Mouse (Mus musculus): ENCODE results near the gene Tubgcp5. TPM values are rescaled to one million over a fixed set of nuclear protein-coding genes. Genes with fewer than 3 reads are reported as not detected.

The Tubgcp5 gene
- total and polyA plus RNA-seq, 3 experiments, result 13.7 to 14.9 TPM; not detected in 1

GRCm38 (mm10) chr7:55859956-55860355 lies 66.0 kb downstream of the Tubgcp5 start:
- Histone ChIP-seq H3K27me3 (ENCODE audit: control insufficient read depth in 1 of 2, insufficient read depth in 2 of 2, low read length in 2 of 2) (no peaks in the 10 kb centered on the region), H3K9me3 (replicated peaks; ENCODE audit: insufficient read depth, low read length) (no peaks in the 10 kb centered on the region), H3K4me3 (ENCODE audit: control insufficient read depth in 1 of 2, insufficient read depth in 1 of 2, low read depth in 2 of 2, low read length in 2 of 2) (no peak overlapping the region), H3K9ac (ENCODE audit: control insufficient read depth, low read depth, low read length, poor library complexity, severe bottlenecking) (no peak overlapping the region), H3K4me1 (ENCODE audit: control insufficient read depth in 1 of 2, insufficient read depth in 2 of 2, low read length in 2 of 2) (peaks cover 0 to 14% of the 10 kb centered on the region in 2 experiments; a peak in 3 of 4 replicates), H3K79me2 (ENCODE audit: control insufficient read depth, insufficient read depth, low read length, poor library complexity) (no peaks in the 10 kb centered on the region; the same call in 1 of the 2 replicates), H3K36me3 (ENCODE audit: control insufficient read depth in 1 of 2, insufficient read depth in 2 of 2, low read length in 2 of 2) (peaks cover 0 to 16% of the 10 kb centered on the region in 2 experiments; a peak in 2 of 4 replicates), H3K27ac (ENCODE audit: control insufficient read depth, low read depth, low read length) (no peak overlapping the region)
- TF ChIP-seq ZKSCAN1 (IDR thresholded peaks at IDR 0.05; ENCODE audit: low read depth, low read length), result no peak
- TF ChIP-seq MAFK (IDR thresholded peaks at IDR 0.05; ENCODE audit: borderline replicate concordance, low read depth, low read length), result 0 out of 2 replicates have a peak, but pooled peaks have one; percentile 28
- no peak for DNase-seq (ENCODE audit: low read depth, low spot score)

GRCm38 (mm10) chr7:55861175-55861574 lies 67.2 kb downstream of the Tubgcp5 start:
- no peak overlapping the region for H3K27ac ChIP-seq (ENCODE audit: control insufficient read depth, low read depth, low read length)
- no peaks in the 10 kb centered on the region for H3K27me3 ChIP-seq (ENCODE audit: control insufficient read depth in 1 of 2, insufficient read depth in 2 of 2, low read length in 2 of 2)
- DNase-seq (ENCODE audit: low read depth, low spot score), result no peak
- H3K79me2 ChIP-seq (ENCODE audit: control insufficient read depth, insufficient read depth, low read length, poor library complexity), result no peaks in the 10 kb centered on the region; the same call in 1 of the 2 replicates
- H3K36me3 ChIP-seq (ENCODE audit: control insufficient read depth in 1 of 2, insufficient read depth in 2 of 2, low read length in 2 of 2), result peaks cover 0 to 16% of the 10 kb centered on the region in 2 experiments; a peak in 2 of 4 replicates
- no peaks in the 10 kb centered on the region for H3K9me3 ChIP-seq (replicated peaks; ENCODE audit: insufficient read depth, low read length)
- no peak overlapping the region for H3K4me3 ChIP-seq (ENCODE audit: control insufficient read depth in 1 of 2, insufficient read depth in 1 of 2, low read depth in 2 of 2, low read length in 2 of 2)
- TF ChIP-seq SMC3 (IDR thresholded peaks at IDR 0.05; ENCODE audit: low read depth, low read length) (no peak), ZKSCAN1 (IDR thresholded peaks at IDR 0.05; ENCODE audit: low read depth, low read length) (no peak), EP300 (IDR thresholded peaks at IDR 0.05; ENCODE audit: low read depth in 1 of 2, low read length in 2 of 2) (no peak), RCOR1 (IDR thresholded peaks at IDR 0.05; ENCODE audit: low read depth, low read length) (no peak), GABPA (IDR thresholded peaks at IDR 0.05; ENCODE audit: low read depth, low read length) (no peak), UBTF (IDR thresholded peaks at IDR 0.05; ENCODE audit: borderline replicate concordance, insufficient read depth, low read depth, low read length) (no peak), POLR2AphosphoS2 (IDR thresholded peaks at IDR 0.05; ENCODE audit: low read length) (no peak), NELFE (IDR thresholded peaks at IDR 0.05; ENCODE audit: low read depth, low read length) (no peak), GATA1 (IDR thresholded peaks at IDR 0.05; ENCODE audit: low read depth, low read length) (no peak), MYB (IDR thresholded peaks at IDR 0.05; ENCODE audit: low read depth, low read length) (no peak), HCFC1 (IDR thresholded peaks at IDR 0.05; ENCODE audit: low read depth, low read length) (no peak), CTCF (IDR thresholded peaks at IDR 0.05 in 2 of 3, conservative IDR thresholded peaks at IDR 0.05 in 1 of 3; ENCODE audit: control insufficient read depth in 1 of 3, insufficient read depth in 1 of 3, low read depth in 2 of 3, low read length in 3 of 3, poor library complexity in 1 of 3, severe bottlenecking in 1 of 3) (no peak), ZNF384 (IDR thresholded peaks at IDR 0.05; ENCODE audit: low read depth, low read length) (no peak), ELF1 (IDR thresholded peaks at IDR 0.05; ENCODE audit: low read depth, low read length) (no peak), SIN3A (IDR thresholded peaks at IDR 0.05; ENCODE audit: low read length) (no peak), CHD2 (IDR thresholded peaks at IDR 0.05; ENCODE audit: low read length) (no peak), ZMIZ1 (IDR thresholded peaks at IDR 0.05; ENCODE audit: low read depth, low read length) (no peak), KAT2A (conservative IDR thresholded peaks at IDR 0.05; ENCODE audit: low read depth, low read length) (no peak), ZC3H11A (IDR thresholded peaks at IDR 0.05; ENCODE audit: low read depth, low read length) (no peak), MEF2A (IDR thresholded peaks at IDR 0.05; ENCODE audit: extremely low read depth, insufficient replicate concordance, low read depth, low read length, poor library complexity, severe bottlenecking) (no peak)
- H3K9ac ChIP-seq (ENCODE audit: control insufficient read depth, low read depth, low read length, poor library complexity, severe bottlenecking), result no peak overlapping the region
- peaks cover 0 to 14% of the 10 kb centered on the region in 2 experiments; a peak in 3 of 4 replicates for H3K4me1 ChIP-seq (ENCODE audit: control insufficient read depth in 1 of 2, insufficient read depth in 2 of 2, low read length in 2 of 2)
